Mouse (Mus musculus): ENCODE results near the gene Vopp1. TPM values are rescaled to one million over a fixed set of nuclear protein-coding genes. Genes with fewer than 3 reads are reported as not detected.

The Vopp1 gene
- polyA plus RNA-seq, 1 experiment from 2014 or later = 109 TPM

- Histone ChIP-seq H3K4me1 (ENCODE audit: control insufficient read depth, insufficient read depth, low read length) (0 out of 2 replicates have a peak, but pooled peaks cover 4% of the 10 kb centered on the region), H3K4me3 (replicated peaks; ENCODE audit: low read depth, low read length) (no peak overlapping the region), H3K4me2 (ENCODE audit: low read length) (no peak overlapping the region), H3K36me3 (ENCODE audit: control insufficient read depth, insufficient read depth, low read length) (peaks cover 17% of the 10 kb centered on the region; the same call in 1 of the 2 replicates), H3K27me3 (ENCODE audit: control insufficient read depth, insufficient read depth, low read length) (no peaks in the 10 kb centered on the region), H3K9ac (replicated peaks; ENCODE audit: low read length) (no peak overlapping the region), H3K27ac (replicated peaks; ENCODE audit: low read depth, low read length) (no peak overlapping the region), H3K9me3 (ENCODE audit: control insufficient read depth, low read length) (no peaks in the 10 kb centered on the region)
- DNase-seq = no peak
- WGBS = 84% methylated on average over 8 of the region's 8 CpGs
- ATAC-seq (ENCODE audit: low FRiP score, low TSS enrichment) = no peak
Measured at GRCm38 (mm10) chr6:57767112-57767868, 57.7 kb downstream of the Vopp1 start.

DNA sequence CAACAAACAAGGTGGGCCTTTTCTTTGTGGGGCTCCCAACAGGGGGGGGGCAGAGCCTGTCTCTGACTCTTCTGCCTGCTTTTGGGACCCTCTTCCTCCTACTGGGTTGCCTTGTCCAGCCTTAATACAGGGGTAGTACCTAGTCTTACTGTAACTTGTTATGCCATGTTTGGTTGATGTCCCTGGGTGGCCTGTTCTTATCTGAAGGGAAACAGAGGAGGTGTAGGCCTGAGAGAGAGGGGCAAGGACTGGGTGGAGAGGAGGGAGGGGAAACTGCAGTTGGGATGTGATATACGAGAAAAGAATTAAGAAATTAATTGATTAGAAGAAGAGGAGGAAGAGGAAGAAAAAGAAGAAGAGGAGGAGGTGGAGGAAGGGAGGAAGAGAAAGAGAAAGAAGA is 58.7 kb downstream of the Vopp1 start:
- DNase-seq (no peak), ATAC-seq (ENCODE audit: low FRiP score, low TSS enrichment) (no peak)
- H3K4me2 ChIP-seq (ENCODE audit: low read length) = no peak overlapping the region
- no peaks in the 10 kb centered on the region for H3K9me3 ChIP-seq (ENCODE audit: control insufficient read depth, low read length)
- H3K4me3 ChIP-seq (replicated peaks; ENCODE audit: low read depth, low read length) = no peak overlapping the region
- no peak overlapping the region for H3K9ac ChIP-seq (replicated peaks; ENCODE audit: low read length)
- H3K27me3 ChIP-seq (ENCODE audit: control insufficient read depth, insufficient read depth, low read length) = no peaks in the 10 kb centered on the region
- H3K27ac ChIP-seq (replicated peaks; ENCODE audit: low read depth, low read length) = no peak overlapping the region
- 0 out of 2 replicates have a peak, but pooled peaks cover 4% of the 10 kb centered on the region for H3K4me1 ChIP-seq (ENCODE audit: control insufficient read depth, insufficient read depth, low read length)
- H3K36me3 ChIP-seq (ENCODE audit: control insufficient read depth, insufficient read depth, low read length) = peaks cover 20% of the 10 kb centered on the region; the same call in 1 of the 2 replicates
- 96% methylated on average over 1 of the region's 1 CpGs for WGBS

- H3K9me3 ChIP-seq (ENCODE audit: control insufficient read depth, low read length) = no peaks in the 10 kb centered on the region
- no peak overlapping the region for H3K4me3 ChIP-seq (replicated peaks; ENCODE audit: low read depth, low read length)
- 0 out of 2 replicates have a peak, but pooled peaks cover 4% of the 10 kb centered on the region for H3K4me1 ChIP-seq (ENCODE audit: control insufficient read depth, insufficient read depth, low read length)
- H3K4me2 ChIP-seq (ENCODE audit: low read length) = no peak overlapping the region
- 68% methylated on average over 3 of the region's 3 CpGs for WGBS
- H3K9ac ChIP-seq (replicated peaks; ENCODE audit: low read length) = no peak overlapping the region
- no peak overlapping the region for H3K27ac ChIP-seq (replicated peaks; ENCODE audit: low read depth, low read length)
- DNase-seq (peak; percentile 37), ATAC-seq (ENCODE audit: low FRiP score, low TSS enrichment) (no peak)
- no peaks in the 10 kb centered on the region for H3K27me3 ChIP-seq (ENCODE audit: control insufficient read depth, insufficient read depth, low read length)
- H3K36me3 ChIP-seq (ENCODE audit: control insufficient read depth, insufficient read depth, low read length) = peaks cover 18% of the 10 kb centered on the region; the same call in 1 of the 2 replicates
Measured at GRCm38 (mm10) chr6:57765095-57765878, 59.7 kb downstream of the Vopp1 start.

DNA sequence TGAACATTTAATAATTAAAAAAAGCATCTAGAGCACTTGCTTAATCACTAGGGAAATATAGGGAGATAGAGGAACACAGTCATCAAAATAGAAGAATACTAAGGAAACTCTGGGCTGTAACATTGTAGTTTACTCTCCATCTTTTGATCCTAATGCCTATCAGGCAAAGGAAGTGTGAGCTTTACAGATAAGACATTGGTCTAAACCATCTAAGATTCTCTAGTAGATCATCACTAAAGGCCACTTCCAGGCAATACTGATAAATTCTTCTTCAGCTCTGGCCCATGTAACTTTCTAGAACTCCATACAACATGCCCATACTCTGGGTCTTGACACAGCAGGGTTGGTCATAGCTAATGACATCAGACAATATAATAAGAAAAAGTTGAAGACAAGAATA is 61.9 kb downstream of the Vopp1 start:
- Histone ChIP-seq H3K36me3 (ENCODE audit: control insufficient read depth, insufficient read depth, low read length) (peaks cover 15% of the 10 kb centered on the region), H3K4me1 (ENCODE audit: control insufficient read depth, insufficient read depth, low read length) (0 out of 2 replicates have a peak, but pooled peaks cover 4% of the 10 kb centered on the region), H3K27ac (replicated peaks; ENCODE audit: low read depth, low read length) (no peak overlapping the region), H3K9me3 (ENCODE audit: control insufficient read depth, low read length) (no peaks in the 10 kb centered on the region), H3K9ac (replicated peaks; ENCODE audit: low read length) (no peak overlapping the region), H3K27me3 (ENCODE audit: control insufficient read depth, insufficient read depth, low read length) (no peaks in the 10 kb centered on the region), H3K4me3 (replicated peaks; ENCODE audit: low read depth, low read length) (no peak overlapping the region), H3K4me2 (ENCODE audit: low read length) (no peak overlapping the region)
- DNase-seq = no peak
- no peak for ATAC-seq (ENCODE audit: low FRiP score, low TSS enrichment)

- H3K27me3 ChIP-seq (ENCODE audit: control insufficient read depth, insufficient read depth, low read length) = no peaks in the 10 kb centered on the region
- no peak overlapping the region for H3K4me2 ChIP-seq (ENCODE audit: low read length)
- WGBS = 94% methylated on average over 9 of the region's 9 CpGs
- no peak overlapping the region for H3K27ac ChIP-seq (replicated peaks; ENCODE audit: low read depth, low read length)
- H3K36me3 ChIP-seq (ENCODE audit: control insufficient read depth, insufficient read depth, low read length) = peaks cover 20% of the 10 kb centered on the region
- ATAC-seq (ENCODE audit: low FRiP score, low TSS enrichment) (no peak; the same call in 1 of the 2 replicates), DNase-seq (no peak)
- H3K4me1 ChIP-seq (ENCODE audit: control insufficient read depth, insufficient read depth, low read length) = no peaks in the 10 kb centered on the region
- H3K4me3 ChIP-seq (replicated peaks; ENCODE audit: low read depth, low read length) = no peak overlapping the region
- H3K9me3 ChIP-seq (ENCODE audit: control insufficient read depth, low read length) = no peaks in the 10 kb centered on the region
- H3K9ac ChIP-seq (replicated peaks; ENCODE audit: low read length) = no peak overlapping the region
Measured at GRCm38 (mm10) chr6:57753962-57754759, 70.8 kb downstream of the Vopp1 start.

DNA sequence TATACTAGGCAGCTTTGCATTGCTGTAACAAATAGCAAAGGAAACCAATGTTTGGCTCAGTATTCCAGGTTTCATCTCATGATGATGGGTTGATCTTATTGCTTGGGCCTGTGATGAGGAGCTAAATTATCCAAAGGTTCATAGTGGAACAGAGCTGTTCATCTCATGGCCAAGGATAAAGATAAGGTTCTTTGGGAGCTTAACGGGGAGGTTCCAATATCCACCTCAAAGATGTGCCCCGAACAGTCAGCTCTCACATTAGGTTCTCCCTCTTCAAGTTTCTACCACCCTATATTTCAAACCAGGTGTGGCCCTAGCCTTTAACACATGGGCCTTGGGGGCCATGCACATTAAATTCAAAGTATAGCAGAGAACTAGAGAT is 79.2 kb downstream of the Vopp1 start:
- H3K9ac ChIP-seq (replicated peaks; ENCODE audit: low read length) = no peak overlapping the region
- DNase-seq (no peak), ATAC-seq (ENCODE audit: low FRiP score, low TSS enrichment) (no peak)
- H3K9me3 ChIP-seq (ENCODE audit: control insufficient read depth, low read length) = no peaks in the 10 kb centered on the region
- H3K4me2 ChIP-seq (ENCODE audit: low read length) = no peak overlapping the region
- H3K36me3 ChIP-seq (ENCODE audit: control insufficient read depth, insufficient read depth, low read length) = no peaks in the 10 kb centered on the region
- H3K27me3 ChIP-seq (ENCODE audit: control insufficient read depth, insufficient read depth, low read length) = no peaks in the 10 kb centered on the region
- 90% methylated on average over 2 of the region's 2 CpGs for WGBS
- H3K27ac ChIP-seq (replicated peaks; ENCODE audit: low read depth, low read length) = no peak overlapping the region
- H3K4me1 ChIP-seq (ENCODE audit: control insufficient read depth, insufficient read depth, low read length) = no peaks in the 10 kb centered on the region
- H3K4me3 ChIP-seq (replicated peaks; ENCODE audit: low read depth, low read length) = no peak overlapping the region

- no peaks in the 10 kb centered on the region for H3K9me3 ChIP-seq (ENCODE audit: control insufficient read depth, low read length)
- WGBS = 94% methylated on average over 4 of the region's 4 CpGs
- DNase-seq (no peak), ATAC-seq (ENCODE audit: low FRiP score, low TSS enrichment) (no peak)
- no peak overlapping the region for H3K9ac ChIP-seq (replicated peaks; ENCODE audit: low read length)
- H3K27ac ChIP-seq (replicated peaks; ENCODE audit: low read depth, low read length) = no peak overlapping the region
- no peaks in the 10 kb centered on the region for H3K4me1 ChIP-seq (ENCODE audit: control insufficient read depth, insufficient read depth, low read length)
- no peaks in the 10 kb centered on the region for H3K36me3 ChIP-seq (ENCODE audit: control insufficient read depth, insufficient read depth, low read length)
- no peak overlapping the region for H3K4me3 ChIP-seq (replicated peaks; ENCODE audit: low read depth, low read length)
- no peak overlapping the region for H3K4me2 ChIP-seq (ENCODE audit: low read length)
- no peaks in the 10 kb centered on the region for H3K27me3 ChIP-seq (ENCODE audit: control insufficient read depth, insufficient read depth, low read length)
Measured at GRCm38 (mm10) chr6:57744974-57745747, 79.8 kb downstream of the Vopp1 start.

- Histone ChIP-seq H3K36me3 (ENCODE audit: control insufficient read depth, insufficient read depth, low read length) (peaks cover 4% of the 10 kb centered on the region), H3K4me2 (ENCODE audit: low read length) (no peak overlapping the region), H3K4me1 (ENCODE audit: control insufficient read depth, insufficient read depth, low read length) (no peaks in the 10 kb centered on the region), H3K27me3 (ENCODE audit: control insufficient read depth, insufficient read depth, low read length) (no peaks in the 10 kb centered on the region), H3K27ac (replicated peaks; ENCODE audit: low read depth, low read length) (no peak overlapping the region), H3K9me3 (ENCODE audit: control insufficient read depth, low read length) (no peaks in the 10 kb centered on the region), H3K4me3 (replicated peaks; ENCODE audit: low read depth, low read length) (no peak overlapping the region), H3K9ac (replicated peaks; ENCODE audit: low read length) (no peak overlapping the region)
- DNase-seq = no peak
- WGBS = 93% methylated on average over 2 of the region's 2 CpGs
- peak; percentile 53; the same call in 1 of the 2 replicates for ATAC-seq (ENCODE audit: low FRiP score, low TSS enrichment)
Measured at GRCm38 (mm10) chr6:57744123-57744522, 80.8 kb downstream of the Vopp1 start.

Data from midbrain, embryonic 14.5 days (tissue).